Mouse (Mus musculus): ENCODE data around the gene Klhl12.
"Not testable (repeated sequence)": the region's sequence is repeated elsewhere in the genome, so short reads cannot be mapped to it uniquely, and the experiment has no call there.

Gene Klhl12

GRCm38 (mm10) chr1:134513876-134514590 lies 58.7 kb downstream of the Klhl12 start:
- peak; percentile 33 for DNase-seq (ENCODE audit: low spot score)

- no peak for DNase-seq (ENCODE audit: low spot score)
Measured at GRCm38 (mm10) chr1:134515891-134516290, 60.6 kb downstream of the Klhl12 start.

DNA sequence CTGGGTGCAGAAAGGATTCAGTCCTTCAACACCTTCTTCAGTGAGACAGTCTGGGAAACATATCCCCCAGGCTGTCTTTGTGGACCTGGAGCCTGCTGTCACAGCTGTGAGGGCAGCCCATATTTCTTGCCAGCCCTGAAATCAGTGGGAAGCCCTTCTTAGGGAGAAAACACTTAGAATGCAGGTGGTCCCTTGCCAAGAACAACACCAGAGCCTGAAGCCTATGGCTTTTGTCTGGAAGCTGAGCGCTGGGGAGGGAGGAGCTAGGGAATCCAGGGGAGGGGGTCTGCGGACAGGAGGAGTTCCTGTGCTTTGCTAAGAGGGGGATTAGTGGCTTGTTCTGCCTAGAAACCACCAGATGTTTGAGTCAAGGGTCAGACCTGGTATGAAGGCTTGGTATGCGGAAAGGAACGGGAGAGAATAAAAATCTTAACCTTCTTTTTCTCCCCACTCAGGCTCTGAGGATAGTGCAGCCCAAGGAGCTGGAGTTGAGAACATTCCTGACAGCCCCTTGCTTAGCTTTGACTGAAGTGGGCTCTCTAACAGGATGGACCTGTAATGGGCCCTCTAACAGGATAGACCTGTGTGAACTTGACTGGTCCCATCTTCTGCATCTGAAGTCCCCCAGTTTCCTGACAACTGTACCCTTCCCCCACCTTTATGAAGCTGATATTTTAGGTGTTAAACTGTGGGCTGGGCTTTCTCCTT lies 61.3 kb downstream of the Klhl12 start:
- DNase-seq (ENCODE audit: low spot score) = no peak

DNA sequence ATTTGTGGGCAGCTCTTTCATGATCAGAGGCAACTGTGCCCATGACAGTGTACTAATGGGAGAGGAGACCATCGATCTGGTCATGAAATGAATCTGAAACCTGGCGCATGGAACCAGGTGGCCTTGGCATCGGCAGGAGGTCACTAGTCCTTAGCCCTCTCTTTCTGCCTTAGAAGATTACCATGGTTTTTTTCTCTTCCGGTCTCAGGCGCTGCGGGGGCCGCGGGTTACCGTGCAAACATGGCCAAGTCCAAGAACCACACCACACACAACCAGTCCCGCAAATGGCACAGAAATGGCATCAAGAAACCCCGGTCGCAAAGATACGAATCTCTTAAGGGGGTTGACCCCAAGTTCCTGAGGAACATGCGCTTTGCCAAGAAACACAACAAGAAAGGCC lies 62.5 kb downstream of the Klhl12 start:
- DNase-seq (ENCODE audit: low spot score) = not testable (repeated sequence)

DNA sequence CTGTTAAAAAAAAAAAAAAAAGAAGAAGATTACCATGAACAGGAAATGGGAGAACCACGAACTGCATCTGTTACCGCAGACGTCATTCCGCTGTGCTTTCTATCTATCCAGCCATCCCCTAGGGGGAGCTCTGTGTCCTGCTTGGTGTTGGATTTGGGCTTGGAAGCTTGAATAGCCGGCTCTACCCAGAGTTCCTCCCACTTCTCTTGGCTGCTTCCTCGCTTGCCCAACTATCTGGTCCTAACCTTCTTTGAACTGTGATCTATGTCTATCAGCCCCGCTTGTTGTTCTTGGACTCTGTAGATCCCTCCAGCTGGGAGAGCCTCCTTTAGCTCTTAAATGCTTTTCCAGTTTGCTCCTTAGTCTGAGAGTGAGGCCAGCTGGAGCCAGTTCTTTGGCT lies 63.3 kb downstream of the Klhl12 start:
- DNase-seq (ENCODE audit: low spot score) = peak; percentile 90

GRCm38 (mm10) chr1:134519201-134519600 lies 63.9 kb downstream of the Klhl12 start:
- not testable (repeated sequence) for DNase-seq (ENCODE audit: low spot score)

GRCm38 (mm10) chr1:134520001-134520721 lies 64.8 kb downstream of the Klhl12 start:
- no peak for DNase-seq (ENCODE audit: low spot score)

- no peak for DNase-seq (ENCODE audit: low spot score)
Measured at GRCm38 (mm10) chr1:134521163-134521562, 65.8 kb downstream of the Klhl12 start.

DNA sequence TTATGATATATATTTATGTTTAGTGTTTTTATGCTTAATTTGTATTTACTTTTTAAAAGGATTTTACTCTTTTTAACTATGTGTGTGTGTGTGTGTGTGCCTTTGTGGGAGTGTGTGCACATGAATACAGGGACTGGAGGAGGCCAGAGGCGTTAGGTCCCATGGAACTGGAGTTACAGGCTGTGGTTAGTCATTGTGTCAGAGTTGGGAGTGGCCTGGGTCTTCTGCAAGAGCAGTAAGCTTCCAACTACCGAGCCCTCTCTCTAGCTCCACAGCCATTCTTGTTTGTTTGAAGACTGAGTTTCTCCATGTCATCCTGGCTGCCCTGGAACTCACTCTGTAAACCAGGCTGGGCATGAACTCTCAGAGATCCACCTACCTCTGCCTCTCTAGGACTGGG lies 67.0 kb downstream of the Klhl12 start:
- no peak for DNase-seq (ENCODE audit: low spot score)

GRCm38 (mm10) chr1:134524424-134524823 lies 69.1 kb downstream of the Klhl12 start:
- peak; percentile 19 for DNase-seq (ENCODE audit: low spot score)

- DNase-seq (ENCODE audit: low spot score) = no peak
Measured at GRCm38 (mm10) chr1:134525015-134525414, 69.7 kb downstream of the Klhl12 start.

DNA sequence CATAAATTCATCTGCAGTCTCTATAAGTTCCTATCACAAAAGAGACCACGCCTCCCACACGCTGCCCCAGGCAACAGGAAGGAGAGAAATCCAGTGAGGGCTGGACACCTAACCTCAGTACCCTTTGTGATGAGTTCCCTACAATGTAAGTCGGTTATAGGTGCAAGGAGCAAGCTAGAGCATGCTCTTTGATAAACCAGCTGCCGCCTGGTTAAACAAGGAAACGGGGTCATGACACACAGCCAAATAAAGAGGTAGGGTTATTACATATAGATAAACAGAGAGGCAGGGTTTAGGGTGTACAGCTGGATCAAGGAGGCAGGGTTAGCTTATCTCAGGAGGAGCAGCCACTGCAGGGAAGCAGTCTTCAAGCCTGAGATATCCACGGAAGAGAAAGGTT lies 71.4 kb downstream of the Klhl12 start:
- DNase-seq (ENCODE audit: low spot score) = no peak

- no peak for DNase-seq (ENCODE audit: low spot score)
Measured at GRCm38 (mm10) chr1:134530618-134531017, 75.3 kb downstream of the Klhl12 start.

DNA sequence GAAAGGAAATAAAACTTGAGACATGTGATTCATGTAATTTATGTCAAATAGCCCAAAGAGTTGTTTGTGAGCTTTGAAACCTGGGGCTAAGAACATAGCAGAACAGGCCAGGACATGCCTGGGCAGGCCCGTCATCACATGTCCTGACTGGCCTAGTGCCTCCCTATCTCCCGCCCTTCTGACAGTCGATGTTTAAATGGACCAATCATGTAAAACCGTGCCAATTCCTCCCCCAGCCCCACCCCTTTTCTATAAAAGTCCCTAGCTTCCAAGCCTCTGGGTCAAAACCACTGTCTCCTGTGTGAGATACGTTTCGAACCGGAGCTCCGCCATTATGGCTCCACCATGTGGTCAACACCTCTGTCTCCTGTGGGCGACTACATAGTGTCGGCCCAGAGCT lies 78.4 kb downstream of the Klhl12 start:
- DNase-seq (ENCODE audit: low spot score) = not testable (repeated sequence)

DNA sequence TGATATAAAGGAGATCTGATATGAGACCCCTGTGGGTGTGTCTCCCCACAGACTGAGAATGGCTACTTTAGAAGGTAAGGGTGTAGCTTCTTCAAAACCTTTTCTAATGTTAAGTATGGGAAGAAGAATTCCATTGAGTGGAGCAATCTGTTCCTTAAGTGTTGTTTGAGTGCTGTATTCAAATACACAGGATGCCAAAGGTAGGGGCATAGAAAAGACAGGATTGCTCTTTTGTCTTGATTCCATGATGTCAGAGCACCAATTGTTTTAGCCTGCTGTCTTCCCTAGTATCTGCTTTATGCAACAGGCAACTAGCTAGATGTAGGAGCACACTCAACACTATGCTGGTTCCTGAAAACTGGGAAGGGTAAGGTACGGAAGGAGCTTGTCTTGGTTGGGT lies 79.7 kb downstream of the Klhl12 start:
- DNase-seq (ENCODE audit: low spot score) = no peak

DNA sequence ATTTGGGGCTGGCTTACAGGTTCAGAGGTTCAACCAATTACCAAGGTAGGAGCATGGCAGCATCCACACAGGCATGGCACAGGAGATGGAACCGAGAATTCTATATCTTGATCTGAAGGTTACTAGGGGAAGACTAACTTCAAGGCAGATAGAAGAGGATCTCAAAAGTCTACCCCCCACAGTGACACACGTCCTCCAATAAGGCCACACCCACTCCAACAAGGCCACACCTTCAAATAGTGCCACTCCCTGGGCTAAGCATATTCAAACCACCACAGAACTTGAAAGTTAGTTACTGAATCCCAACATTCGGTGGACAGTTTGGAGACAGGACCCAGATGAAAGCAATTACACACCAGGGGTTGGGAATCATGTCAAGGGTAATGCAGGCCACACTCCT lies 80.2 kb downstream of the Klhl12 start:
- no peak for DNase-seq (ENCODE audit: low spot score)

GRCm38 (mm10) chr1:134540610-134541009 lies 85.3 kb downstream of the Klhl12 start:
- DNase-seq (ENCODE audit: low spot score) = no peak
